Mouse (Mus musculus) MEL (cell line): ENCODE data around the gene Cmtm6. TPM values are rescaled to one million over a fixed set of nuclear protein-coding genes. Genes with fewer than 3 reads are reported as not detected.

ENCODE experiments used
- DNase-seq: peaks from one replicate; pipeline ENCODE4 v3.0.0; 2011; ENCODE audit warnings: low read depth, low spot score
- H3K27ac ChIP-seq: 2 replicates; pipeline ENCODE4 v1.5.1; 2012; ENCODE audit warnings: low read depth, mild to moderate bottlenecking, control low read depth, low read length, moderate library complexity; ENCODE audit not compliant: control insufficient read depth
- H3K27me3 ChIP-seq, 2 experiments: fragments of 150-350 bp in 1 of 2; sonication (generic) in 1 of 2; 2 replicates each; pipeline ENCODE4 v1.6.1; 2012; ENCODE audit warnings: low read length in 2 of 2, mild to moderate bottlenecking in 2 of 2, improper control_type of control experiment in 1 of 2, moderate library complexity in 1 of 2; ENCODE audit not compliant: insufficient read depth in 2 of 2, control insufficient read depth in 1 of 2
- H3K36me3 ChIP-seq, 2 experiments: 2 replicates each; pipeline ENCODE4 v1.6.1; 2012 to 2014; ENCODE audit warnings: low read length in 2 of 2, improper control_type of control experiment in 1 of 2, inconsistent platforms in 1 of 2, mild to moderate bottlenecking in 1 of 2; ENCODE audit not compliant: insufficient read depth in 2 of 2, control insufficient read depth in 1 of 2
- H3K4me1 ChIP-seq, 2 experiments: fragments of 150-350 bp in 1 of 2; sonication (generic) in 1 of 2; 2 replicates each; pipeline ENCODE4 v1.6.1; 2012; ENCODE audit warnings: low read length in 2 of 2, improper control_type of control experiment in 1 of 2, mild to moderate bottlenecking in 1 of 2; ENCODE audit not compliant: insufficient read depth in 2 of 2, control insufficient read depth in 1 of 2
- H3K4me3 ChIP-seq, 2 experiments: fragments of 150-350 bp in 1 of 2; sonication (generic) in 1 of 2; 2 replicates each; pipeline ENCODE4 v1.5.1; 2012; ENCODE audit warnings: low read depth in 2 of 2, low read length in 2 of 2, mild to moderate bottlenecking in 2 of 2, moderate library complexity in 2 of 2, control low read depth in 1 of 2, improper control_type of control experiment in 1 of 2; ENCODE audit not compliant: control insufficient read depth in 1 of 2, insufficient read depth in 1 of 2
- H3K79me2 ChIP-seq: 2 replicates; pipeline ENCODE4 v1.6.1; 2012; ENCODE audit warnings: mild to moderate bottlenecking, low read length, moderate library complexity; ENCODE audit not compliant: control insufficient read depth, poor library complexity, insufficient read depth
- H3K9ac ChIP-seq: 2 replicates; pipeline ENCODE4 v1.6.1; 2012; ENCODE audit warnings: low read depth, mild to moderate bottlenecking, control low read depth, low read length, moderate library complexity; ENCODE audit not compliant: control insufficient read depth, poor library complexity, severe bottlenecking
- H3K9me3 ChIP-seq: fragments of 150-350 bp; sonication (generic); replicated peaks from 2 replicates; pipeline ENCODE4 v1.6.1; 2012; ENCODE audit warnings: mild to moderate bottlenecking, low read length, improper control_type of control experiment, moderate library complexity; ENCODE audit not compliant: insufficient read depth
- BHLHE40 ChIP-seq: IDR thresholded peaks from 2 replicates; pipeline ENCODE4 v1.6.1; 2012; ENCODE audit warnings: low read depth, mild to moderate bottlenecking, inconsistent platforms, low read length, improper control_type of control experiment, borderline replicate concordance
- CHD1 ChIP-seq: IDR thresholded peaks from 2 replicates; pipeline ENCODE4 v1.6.1; 2012; ENCODE audit warnings: low read depth, mild to moderate bottlenecking, inconsistent platforms, low read length, improper control_type of control experiment
- ELF1 ChIP-seq: IDR thresholded peaks from 2 replicates; pipeline ENCODE4 v1.6.1; 2014; ENCODE audit warnings: low read depth, mild to moderate bottlenecking, inconsistent platforms, low read length, improper control_type of control experiment, moderate library complexity
- ETS1 ChIP-seq: IDR thresholded peaks from 2 replicates; pipeline ENCODE4 v1.6.1; 2012; ENCODE audit warnings: low read depth, mild to moderate bottlenecking, inconsistent platforms, low read length, improper control_type of control experiment, moderate library complexity
- GATA1 ChIP-seq: IDR thresholded peaks from 2 replicates; pipeline ENCODE4 v1.6.1; 2011; ENCODE audit warnings: low read depth, low read length, improper control_type of control experiment
- KAT2A ChIP-seq: conservative IDR thresholded peaks from 2 replicates; pipeline ENCODE4 v1.6.1; 2012; ENCODE audit warnings: low read depth, low read length, improper control_type of control experiment, inconsistent platforms
- POLR2AphosphoS5 ChIP-seq: IDR thresholded peaks from 2 replicates; pipeline ENCODE4 v1.6.1; 2012; ENCODE audit warnings: low read depth, borderline replicate concordance, mild to moderate bottlenecking, inconsistent platforms, low read length, moderate library complexity, mixed read lengths
- RAD21 ChIP-seq: IDR thresholded peaks from 2 replicates; pipeline ENCODE4 v1.6.1; 2011; ENCODE audit warnings: mild to moderate bottlenecking, low read depth, low read length, improper control_type of control experiment
- SIN3A ChIP-seq: IDR thresholded peaks from 2 replicates; pipeline ENCODE4 v1.6.1; 2012; ENCODE audit warnings: low read length, improper control_type of control experiment, inconsistent platforms
- SMC3 ChIP-seq: IDR thresholded peaks from 2 replicates; pipeline ENCODE4 v1.6.1; 2011; ENCODE audit warnings: low read depth, low read length, improper control_type of control experiment
- TAL1 ChIP-seq: IDR thresholded peaks from 2 replicates; pipeline ENCODE4 v1.6.1; 2012; ENCODE audit warnings: mild to moderate bottlenecking, inconsistent platforms, low read length, moderate library complexity, mixed read lengths
- TBP ChIP-seq: IDR thresholded peaks from 2 replicates; pipeline ENCODE4 v1.8.0; 2011; ENCODE audit warnings: low read depth, low read length, improper control_type of control experiment
- TCF12 ChIP-seq: IDR thresholded peaks from 2 replicates; pipeline ENCODE4 v1.6.1; 2014; ENCODE audit warnings: low read depth, mild to moderate bottlenecking, inconsistent platforms, low read length, improper control_type of control experiment, moderate library complexity
- USF1 ChIP-seq: IDR thresholded peaks from 2 replicates; pipeline ENCODE4 v1.6.1; 2014; ENCODE audit warnings: low read depth, mild to moderate bottlenecking, inconsistent platforms, low read length, improper control_type of control experiment, moderate library complexity
- ZC3H11A ChIP-seq: IDR thresholded peaks from 2 replicates; pipeline ENCODE4 v1.6.1; 2012; ENCODE audit warnings: low read depth, mild to moderate bottlenecking, inconsistent platforms, low read length, improper control_type of control experiment
- ZKSCAN1 ChIP-seq: IDR thresholded peaks from 2 replicates; pipeline ENCODE4 v1.6.1; 2012; ENCODE audit warnings: low read depth, mild to moderate bottlenecking, inconsistent platforms, low read length, improper control_type of control experiment, moderate library complexity
- ZNF384 ChIP-seq: IDR thresholded peaks from 2 replicates; pipeline ENCODE4 v1.6.1; 2012; ENCODE audit warnings: low read depth, mild to moderate bottlenecking, inconsistent platforms, low read length, improper control_type of control experiment
- polyA plus RNA-seq, 2 experiments: library from polyadenylated mRNA; stranded (reverse) in 1 of 2; unstranded in 1 of 2; fragments of >175 nt in 1 of 2; fragments of >200 nt in 1 of 2; gene quantifications; 2 replicates each; pipeline versions ENCODE4 v1.2.1 to v1.2.4; 2012; ENCODE audit warnings: low replicate concordance in 2 of 2, low read depth in 1 of 2; ENCODE audit not compliant: insufficient read length in 2 of 2, insufficient read depth in 1 of 2, missing spikeins in 1 of 2
- total RNA-seq: library from RNA; depleted of rRNA; stranded (reverse); fragments of 300-350 nt; gene quantifications from 2 replicates; pipeline ENCODE4 v1.2.3, GENCODE M21; 2012

Cmtm6 gene
- total and polyA plus RNA-seq, 3 experiments, result 17.6 to 21.7 TPM; not detected in 1

- peak; percentile 91 for TF ChIP-seq ELF1
- peak; percentile 83 for TF ChIP-seq RAD21
- TF ChIP-seq SIN3A, result peak; percentile 80
These were observed 22.1 kb downstream of the Cmtm6 start (continued) for GRCm38 (mm10) chr9:114752863-114753484.

- no peak for DNase-seq
- no peak overlapping the region for H3K9ac ChIP-seq
- no peak overlapping the region for H3K4me3 ChIP-seq
- H3K27me3 ChIP-seq, result no peaks in the 10 kb centered on the region
- no peaks in the 10 kb centered on the region for H3K9me3 ChIP-seq
- no peak overlapping the region for H3K27ac ChIP-seq
- H3K4me1 ChIP-seq, result no peaks in the 10 kb centered on the region
- TF ChIP-seq BHLHE40 (no peak), CHD1 (no peak), SMC3 (no peak), TCF12 (no peak), TBP (no peak), POLR2AphosphoS5 (no peak), ZC3H11A (no peak), USF1 (no peak), SIN3A (no peak), ETS1 (no peak), ZKSCAN1 (no peak), GATA1 (no peak), KAT2A (no peak), TAL1 (no peak), ZNF384 (no peak)
- TF ChIP-seq, all 39 proteins: peak for 0
- Histone ChIP-seq H3K79me2 (no peaks in the 10 kb centered on the region; the same call in 1 of the 2 replicates), H3K36me3 (peaks cover 0 to 34% of the 10 kb centered on the region in 2 experiments; a peak in 2 of 4 replicates)
These were observed 27.4 kb downstream of the Cmtm6 start for GRCm38 (mm10) chr9:114758272-114758671.

GRCm38 (mm10) chr9:114758801-114759200 is 27.9 kb downstream of the Cmtm6 start:
- Histone ChIP-seq H3K79me2 (no peaks in the 10 kb centered on the region; the same call in 1 of the 2 replicates), H3K9ac (no peak overlapping the region), H3K27ac (no peak overlapping the region), H3K4me3 (no peak overlapping the region), H3K36me3 (peaks cover 0 to 38% of the 10 kb centered on the region in 2 experiments; a peak in 2 of 4 replicates), H3K27me3 (no peaks in the 10 kb centered on the region), H3K4me1 (no peaks in the 10 kb centered on the region), H3K9me3 (no peaks in the 10 kb centered on the region)
- no peak for DNase-seq
- TF ChIP-seq BHLHE40 (no peak), USF1 (peak; percentile 41; the same call in 1 of the 2 replicates)
- TF ChIP-seq, all 39 proteins: peak for 1
